Mouse (Mus musculus) intestine, embryonic 16.5 days (tissue): ENCODE measurements around the gene Hip1. TPM values are rescaled to one million over a fixed set of nuclear protein-coding genes. Genes with fewer than 3 reads are reported as not detected.

Experiments
- ATAC-seq: fragments of 200-750 bp; cut with Nextera tagmentation; 2 replicates; pipeline ENCODE4 v1.8.0; 2017; ENCODE audit warnings: moderate TSS enrichment, moderate library complexity
- H3K27ac ChIP-seq: fragments of 300-500 bp; sonication (generic); 2 replicates; pipeline ENCODE4 v1.5.1; 2014; ENCODE audit warnings: mild to moderate bottlenecking, low read length
- H3K27me3 ChIP-seq: fragments of 300-500 bp; sonication (generic); replicated peaks from 2 replicates; pipeline ENCODE4 v1.6.1; 2014; ENCODE audit warnings: low read length, control low read depth, mixed read lengths; ENCODE audit not compliant: control insufficient read depth, insufficient read depth
- H3K36me3 ChIP-seq: fragments of 300-500 bp; sonication (generic); 2 replicates; pipeline ENCODE4 v1.6.1; 2014; ENCODE audit warnings: low read length, control low read depth; ENCODE audit not compliant: control insufficient read depth, insufficient read depth
- H3K4me1 ChIP-seq: fragments of 300-500 bp; sonication (generic); 2 replicates; pipeline ENCODE4 v1.6.1; 2014; ENCODE audit warnings: low read length, control low read depth, mixed read lengths; ENCODE audit not compliant: control insufficient read depth, insufficient read depth
- H3K4me2 ChIP-seq: fragments of 300-500 bp; sonication (generic); 2 replicates; pipeline ENCODE4 v1.6.1; 2014; ENCODE audit warnings: low read depth, low read length, control low read depth
- H3K4me3 ChIP-seq: fragments of 300-500 bp; sonication (generic); 2 replicates; pipeline ENCODE4 v1.5.1; 2014; ENCODE audit warnings: mild to moderate bottlenecking, low read length
- H3K9ac ChIP-seq: fragments of 300-500 bp; sonication (generic); 2 replicates; pipeline ENCODE4 v1.6.1; 2014; ENCODE audit warnings: low read depth, low read length
- H3K9me3 ChIP-seq: fragments of 300-500 bp; sonication (generic); 2 replicates; pipeline ENCODE4 v1.6.1; 2016; ENCODE audit warnings: low read length, control low read depth; ENCODE audit not compliant: control insufficient read depth
- WGBS: fragments of 180-500 bp; shearing (Covaris S2); extraction: QIAGEN DNeasy Blood & Tissue Kit; methylation state at CpG from one replicate; pipeline ENCODE4 v1.1.7; 2014; 5-methylcytosine and 5-hydroxymethylcytosine counted together
- polyA plus RNA-seq: library from polyadenylated mRNA; unstranded; fragments of >200 nt; fragmentation: Nextera tagmentation; extraction: Ambion mirVana; gene quantifications from 2 replicates; pipeline ENCODE4 v1.2.1, GENCODE M21; 2015

Hip1 gene
- polyA plus RNA-seq, 1 experiment from 2014 or later = 15.0 TPM

DNA sequence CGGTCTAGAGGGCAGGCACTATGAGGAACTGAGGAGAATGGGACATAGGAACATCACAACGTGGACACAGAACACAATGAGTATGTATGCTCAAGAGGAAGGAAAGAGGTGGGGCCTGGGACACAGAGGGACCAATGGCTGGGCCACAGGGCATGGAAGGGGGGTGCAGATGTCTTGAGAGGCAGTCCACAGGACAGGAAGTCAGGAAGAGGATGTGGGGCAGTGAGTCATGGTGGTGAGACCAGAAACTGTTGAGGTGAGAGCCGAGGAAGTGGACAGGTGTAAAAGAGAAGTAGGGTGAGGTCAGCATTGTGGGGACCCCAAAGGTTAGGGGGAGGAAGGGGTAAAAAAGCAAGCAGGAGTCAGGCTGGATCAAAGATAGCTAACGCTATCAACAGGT lies 7.6 kb downstream of the Hip1 start:
- Histone ChIP-seq H3K9ac (no peak overlapping the region), H3K27me3 (no peaks in the 10 kb centered on the region), H3K9me3 (no peaks in the 10 kb centered on the region), H3K4me3 (no peak overlapping the region), H3K27ac (no peak overlapping the region), H3K36me3 (no peaks in the 10 kb centered on the region), H3K4me1 (no peaks in the 10 kb centered on the region), H3K4me2 (no peak overlapping the region)
- no peak for ATAC-seq
- WGBS = 67% methylated on average over 4 of the region's 4 CpGs

DNA sequence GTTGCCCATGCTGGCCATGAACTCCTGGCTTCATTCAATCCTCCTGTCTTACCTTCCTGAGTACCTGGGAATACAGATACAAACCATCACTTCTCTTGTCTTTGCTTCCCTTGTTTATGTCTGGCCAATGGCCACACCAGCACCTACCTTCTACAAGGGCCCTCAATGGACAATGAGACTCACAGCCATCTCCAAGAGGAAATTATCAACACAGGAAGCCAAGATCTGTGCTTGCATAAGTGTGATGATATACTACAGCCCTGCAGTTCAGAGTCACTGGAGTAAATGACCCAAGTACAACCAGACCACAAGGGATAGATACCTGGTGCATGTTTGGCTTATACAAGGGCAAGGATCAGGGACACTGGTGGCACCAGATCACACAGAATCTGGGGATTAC lies 9.1 kb downstream of the Hip1 start:
- H3K9me3 ChIP-seq = no peaks in the 10 kb centered on the region
- no peaks in the 10 kb centered on the region for H3K27me3 ChIP-seq
- no peaks in the 10 kb centered on the region for H3K36me3 ChIP-seq
- H3K27ac ChIP-seq = no peak overlapping the region
- no peak overlapping the region for H3K9ac ChIP-seq
- 0 out of 2 replicates have a peak, but pooled peaks cover 2% of the 10 kb centered on the region for H3K4me1 ChIP-seq
- no peak for ATAC-seq
- H3K4me2 ChIP-seq = no peak overlapping the region
- H3K4me3 ChIP-seq = no peak overlapping the region

DNA sequence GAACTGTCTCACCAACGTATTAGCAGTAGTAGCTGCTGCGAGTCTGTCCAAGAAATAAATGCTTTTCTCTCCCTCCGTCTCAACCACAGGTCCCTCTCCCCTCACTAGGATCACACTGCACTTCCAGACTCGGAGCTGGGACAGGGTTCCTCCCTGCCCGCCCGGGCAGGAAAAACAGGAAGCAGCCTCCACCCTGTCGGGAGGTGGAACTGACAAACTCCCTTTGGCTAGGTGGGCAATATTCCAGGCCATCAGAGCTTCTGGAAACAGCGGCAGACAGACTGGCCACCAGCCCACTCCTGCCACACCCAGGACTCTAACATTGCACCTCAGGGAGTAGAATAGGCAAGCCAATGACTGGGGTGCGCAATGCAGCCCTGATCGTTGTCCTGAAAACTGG lies 11.5 kb downstream of the Hip1 start:
- ATAC-seq = no peak
- Histone ChIP-seq H3K4me3 (no peak overlapping the region), H3K4me2 (no peak overlapping the region), H3K27ac (peak overlapping the region; percentile 1; the same call in 1 of the 2 replicates), H3K4me1 (0 out of 2 replicates have a peak, but pooled peaks cover 2% of the 10 kb centered on the region), H3K36me3 (no peaks in the 10 kb centered on the region), H3K9ac (no peak overlapping the region), H3K9me3 (no peaks in the 10 kb centered on the region), H3K27me3 (no peaks in the 10 kb centered on the region)
- 62% methylated on average over 10 of the region's 10 CpGs for WGBS

DNA sequence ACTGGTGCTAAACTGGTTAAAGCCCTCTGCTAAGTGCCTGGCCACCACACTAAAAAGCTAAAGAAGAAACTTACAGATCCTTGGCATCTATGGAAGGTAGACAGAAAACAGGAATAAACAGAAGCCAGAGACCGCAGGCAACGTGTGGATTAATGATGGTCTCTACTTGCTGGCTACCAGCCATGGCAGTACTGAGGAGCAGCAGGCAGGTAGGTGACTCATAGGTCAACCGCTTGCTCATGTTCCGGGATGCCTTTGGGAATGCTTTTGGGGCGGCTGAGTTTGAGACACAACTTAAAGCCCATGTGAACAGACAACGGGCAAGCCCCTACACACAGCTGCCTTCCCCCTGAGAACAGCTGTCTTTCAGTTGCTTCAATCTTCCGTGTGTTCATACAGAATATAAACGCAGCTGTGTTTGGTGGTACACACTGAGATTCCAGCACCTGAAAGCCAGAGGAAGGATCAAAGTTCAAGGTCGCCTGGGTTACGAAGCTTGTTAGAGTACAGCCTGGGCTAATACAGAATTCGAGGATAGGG lies 13.5 kb downstream of the Hip1 start:
- Histone ChIP-seq H3K9ac (no peak overlapping the region), H3K4me3 (no peak overlapping the region), H3K36me3 (no peaks in the 10 kb centered on the region), H3K27me3 (no peaks in the 10 kb centered on the region), H3K9me3 (no peaks in the 10 kb centered on the region), H3K4me2 (no peak overlapping the region), H3K27ac (no peak overlapping the region), H3K4me1 (0 out of 2 replicates have a peak, but pooled peaks cover 2% of the 10 kb centered on the region)
- no peak for ATAC-seq
- WGBS = 59% methylated on average over 11 of the region's 11 CpGs

DNA sequence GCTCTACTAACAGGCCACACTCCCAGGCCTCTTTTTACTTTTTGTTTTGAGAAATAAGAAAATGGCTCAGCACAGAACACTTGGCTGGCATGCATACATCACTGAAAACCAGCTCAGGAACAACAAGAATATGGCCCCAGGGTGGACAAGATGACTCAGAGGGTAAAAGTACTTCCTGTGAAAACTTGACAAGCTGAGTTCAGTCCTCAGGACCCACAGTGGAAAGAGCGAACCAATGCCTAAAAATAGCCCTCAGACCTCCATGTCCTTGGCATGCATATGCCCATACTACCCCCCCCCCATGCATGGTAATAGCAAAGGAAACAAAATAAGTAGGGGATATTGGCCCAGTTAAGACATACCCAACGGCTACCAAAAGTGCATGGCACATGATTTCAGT lies 15.0 kb downstream of the Hip1 start:
- Histone ChIP-seq H3K4me3 (no peak overlapping the region), H3K27ac (no peak overlapping the region), H3K4me1 (peaks cover 9% of the 10 kb centered on the region; the same call in 1 of the 2 replicates), H3K27me3 (no peaks in the 10 kb centered on the region), H3K36me3 (no peaks in the 10 kb centered on the region), H3K9ac (no peak overlapping the region), H3K9me3 (no peaks in the 10 kb centered on the region), H3K4me2 (no peak overlapping the region)
- 74% methylated on average over 2 of the region's 2 CpGs for WGBS
- no peak for ATAC-seq

DNA sequence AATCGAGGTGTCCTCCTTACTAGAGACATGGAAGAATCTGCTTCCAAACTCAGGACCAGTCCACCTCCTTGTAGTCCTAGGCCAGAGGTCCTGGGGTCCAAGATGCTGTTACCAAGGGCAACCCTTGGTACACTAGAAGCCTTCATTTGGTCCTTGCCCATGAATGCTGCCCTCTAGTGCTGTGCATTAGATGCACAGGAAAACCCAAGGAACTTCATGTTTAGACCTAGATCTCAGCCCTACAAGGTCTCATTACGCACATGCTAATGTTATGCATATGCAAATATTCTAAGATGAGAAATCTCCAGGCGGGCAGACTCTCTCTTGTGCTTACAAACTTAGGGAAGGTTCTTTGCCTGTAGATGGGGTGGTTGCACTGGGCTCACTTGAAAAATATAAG lies 15.6 kb downstream of the Hip1 start:
- no peak for ATAC-seq

DNA sequence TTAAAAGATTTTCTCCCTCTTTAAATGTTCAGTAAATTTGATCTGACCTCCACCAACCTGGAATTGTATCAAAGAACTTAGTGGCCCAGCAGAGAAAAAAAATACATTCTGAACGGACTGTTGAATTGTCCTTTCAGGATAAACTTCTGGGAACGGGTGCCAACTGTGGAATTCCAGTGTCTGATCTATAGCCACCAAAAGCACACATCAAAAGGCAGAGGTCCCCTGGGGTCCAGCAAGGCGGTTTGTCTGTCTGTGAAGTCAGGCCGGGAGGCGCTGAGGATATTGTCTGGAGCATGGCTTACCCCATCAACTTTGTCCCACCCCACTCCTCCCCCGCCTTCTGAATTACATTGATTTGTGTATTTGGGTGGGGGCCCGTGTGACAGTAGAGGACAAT lies 16.9 kb downstream of the Hip1 start:
- WGBS = 48% methylated on average over 7 of the region's 7 CpGs
- Histone ChIP-seq H3K27ac (no peak overlapping the region), H3K4me2 (no peak overlapping the region)

More for the DNA sequence above, 15.6 kb downstream of the Hip1 start:
- Histone ChIP-seq H3K4me2 (no peak overlapping the region), H3K9me3 (no peaks in the 10 kb centered on the region), H3K4me3 (no peak overlapping the region), H3K27me3 (no peaks in the 10 kb centered on the region), H3K36me3 (no peaks in the 10 kb centered on the region), H3K9ac (no peak overlapping the region), H3K4me1 (peaks cover 13% of the 10 kb centered on the region; the same call in 1 of the 2 replicates), H3K27ac (no peak overlapping the region)
- 83% methylated on average over 3 of the region's 3 CpGs for WGBS

DNA sequence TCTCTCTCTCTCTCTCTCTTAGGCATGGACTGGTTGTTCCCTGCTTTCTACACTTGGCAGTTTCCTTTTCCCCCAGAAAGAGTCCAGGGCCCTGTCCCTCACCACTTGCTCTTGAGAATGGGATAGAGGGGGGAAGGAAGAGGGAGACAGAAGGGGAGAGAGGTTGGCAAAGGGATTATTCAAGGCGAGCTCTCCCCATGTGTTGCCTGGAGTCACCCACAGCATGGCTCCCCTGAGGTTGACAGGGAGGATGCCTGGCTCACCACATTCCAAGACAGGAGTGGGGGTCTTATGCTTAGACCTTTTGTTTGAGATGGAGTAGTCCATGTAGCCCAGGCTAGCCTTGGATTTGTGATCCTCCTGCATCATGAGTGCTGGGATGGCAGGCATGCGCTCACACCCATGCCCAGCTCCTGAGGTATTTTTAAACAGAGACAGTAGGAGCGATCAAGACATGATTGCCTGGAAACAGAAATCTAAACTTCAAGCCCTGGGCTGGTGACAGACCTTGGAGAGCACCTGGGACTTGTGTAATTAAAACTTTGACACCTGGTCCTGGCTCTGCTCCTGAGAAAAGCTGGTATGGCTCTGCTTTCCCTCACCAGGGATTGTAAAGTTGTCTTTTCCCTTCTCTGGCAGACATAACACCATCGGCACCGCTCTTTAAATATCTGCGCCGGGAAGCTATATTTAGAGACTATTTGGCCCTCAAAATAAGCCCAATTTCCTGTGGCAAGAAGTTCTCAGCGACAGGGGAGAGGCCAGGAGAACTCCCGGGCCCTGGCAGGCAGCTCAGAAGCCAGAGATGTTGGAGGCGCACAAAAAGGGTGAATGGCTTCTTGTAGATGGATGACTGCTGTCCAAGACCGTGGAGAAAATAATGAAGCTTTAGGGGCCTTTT lies 20.0 kb downstream of the Hip1 start:
- H3K9me3 ChIP-seq = no peaks in the 10 kb centered on the region
- H3K36me3 ChIP-seq = no peaks in the 10 kb centered on the region
- peak; percentile 28; the same call in 1 of the 2 replicates for ATAC-seq
- H3K4me1 ChIP-seq = peaks cover 11% of the 10 kb centered on the region; the same call in 1 of the 2 replicates
- 40% methylated on average over 11 of the region's 11 CpGs for WGBS
- no peak overlapping the region for H3K4me3 ChIP-seq
- no peaks in the 10 kb centered on the region for H3K27me3 ChIP-seq
- H3K27ac ChIP-seq = peak overlapping the region; percentile 48
- no peak overlapping the region for H3K4me2 ChIP-seq
- H3K9ac ChIP-seq = no peak overlapping the region

More for the DNA sequence above, 16.9 kb downstream of the Hip1 start:
- ATAC-seq = no peak
- H3K4me3 ChIP-seq = no peak overlapping the region
- no peak overlapping the region for H3K9ac ChIP-seq
- peaks cover 13% of the 10 kb centered on the region; the same call in 1 of the 2 replicates for H3K4me1 ChIP-seq
- no peaks in the 10 kb centered on the region for H3K27me3 ChIP-seq
- no peaks in the 10 kb centered on the region for H3K9me3 ChIP-seq
- no peaks in the 10 kb centered on the region for H3K36me3 ChIP-seq

DNA sequence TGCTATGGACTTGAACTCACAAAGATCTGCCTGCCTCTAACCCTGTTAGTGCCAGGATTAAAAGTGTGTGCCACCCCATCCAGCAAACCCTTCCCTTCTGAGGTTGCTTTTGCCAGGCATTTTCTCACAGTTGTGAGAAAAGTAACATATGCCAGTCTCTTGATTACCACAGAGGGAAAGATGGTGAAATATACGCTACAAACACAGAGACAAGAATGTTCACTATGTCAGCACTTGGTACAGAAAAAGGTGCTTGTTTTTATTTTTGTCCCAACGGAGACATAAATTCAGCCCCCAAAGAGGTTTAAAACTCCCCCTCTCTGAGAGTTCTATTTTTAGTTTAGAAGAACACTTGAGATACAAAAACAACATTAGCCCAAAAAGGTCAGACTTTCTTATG lies 20.8 kb downstream of the Hip1 start:
- H3K27ac ChIP-seq = no peak overlapping the region
- H3K4me1 ChIP-seq = peaks cover 11% of the 10 kb centered on the region; the same call in 1 of the 2 replicates
- H3K4me3 ChIP-seq = no peak overlapping the region
- ATAC-seq = no peak
- no peak overlapping the region for H3K4me2 ChIP-seq
- H3K9me3 ChIP-seq = no peaks in the 10 kb centered on the region
- no peak overlapping the region for H3K9ac ChIP-seq
- WGBS = 85% methylated on average over 2 of the region's 2 CpGs
- no peaks in the 10 kb centered on the region for H3K36me3 ChIP-seq
- no peaks in the 10 kb centered on the region for H3K27me3 ChIP-seq
